Mouse (Mus musculus) ovary, adult 2 months (tissue): ENCODE results near the gene Vmn1r113. TPM values are rescaled to one million over a fixed set of nuclear protein-coding genes. Genes with fewer than 3 reads are reported as not detected.

ENCODE experiments used
- polyA plus RNA-seq: library from polyadenylated mRNA; depleted of rRNA; stranded (reverse); fragments of >200 nt; gene quantifications from 2 replicates; pipeline ENCODE4 v1.2.3, GENCODE M21; 2012; rRNA removed

Vmn1r113 gene
- polyA plus RNA-seq, result not detected in 2 replicates

DNA sequence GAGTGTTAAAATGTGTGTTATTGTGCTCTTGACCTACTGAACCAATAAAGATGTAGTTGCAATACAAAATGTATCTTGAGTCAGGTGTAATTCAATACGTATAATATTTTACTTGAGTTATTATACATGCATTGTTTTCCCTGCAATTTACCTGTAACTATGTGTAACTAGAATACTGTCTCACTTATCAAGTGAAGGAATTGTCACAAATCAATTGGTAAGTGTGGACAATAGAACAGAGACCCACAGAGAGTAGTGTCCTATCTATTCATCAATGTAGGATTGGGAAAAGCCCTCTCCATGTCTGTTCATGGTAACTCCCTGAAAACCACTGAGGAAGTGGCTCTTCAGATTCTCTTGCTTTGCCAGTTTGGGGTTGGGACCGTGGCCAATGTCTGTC is at the start of gene Vmn1r113:
Gene Vmn1r113, plus strand, starts transcription at position 301 of the 400 bp plus-strand sequence.

DNA sequence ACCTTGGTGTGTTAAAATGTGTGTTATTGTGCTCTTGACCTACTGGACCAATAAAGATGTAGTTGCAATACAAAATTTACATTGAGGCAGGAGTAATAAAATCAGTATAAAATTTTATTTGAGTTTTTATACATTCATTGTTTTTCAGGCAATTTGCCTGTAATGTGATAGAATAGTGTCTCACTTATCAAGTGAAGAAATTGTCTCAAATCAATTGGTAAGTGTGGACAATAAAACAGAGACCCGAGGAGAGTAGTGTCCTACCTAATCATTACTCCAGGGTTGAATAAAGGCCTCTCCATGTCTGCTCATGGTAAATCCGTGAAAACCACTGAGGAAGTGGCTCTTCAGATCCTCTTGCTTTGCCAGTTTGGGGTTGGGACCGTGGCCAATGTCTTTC is 16.2 kb upstream of the Vmn1r113 start, which contains the start of gene Vmn1r112:
Gene Vmn1r112, plus strand, starts transcription at position 301 of the 400 bp plus-strand sequence.

DNA sequence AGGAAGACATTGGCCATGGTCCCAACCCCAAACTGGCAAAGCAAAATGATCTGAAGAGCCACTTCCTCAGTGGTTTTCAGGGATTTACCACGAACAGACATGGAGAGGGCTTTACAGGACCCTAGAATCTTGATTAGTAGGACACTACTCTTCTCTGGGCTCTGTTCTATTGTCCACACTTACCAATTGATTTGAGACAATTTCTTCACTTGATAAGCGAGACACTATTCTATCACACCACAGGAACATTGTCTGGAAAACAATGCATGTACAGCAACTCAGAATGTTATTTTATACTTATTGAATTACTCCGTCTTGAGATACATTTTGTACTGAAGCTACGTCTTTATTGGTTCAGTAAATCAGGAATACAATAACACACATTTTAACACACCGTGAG is 25.0 kb downstream of the Vmn1r113 start, which contains the start of gene Vmn1r114:
Gene Vmn1r114, minus strand, starts transcription at position 101 of the 400 bp plus-strand sequence.

Other genes with a start within 250 kb of the Vmn1r113 start
- gene Gm5726, start 241.5 kb upstream of the Vmn1r113 start, polyA plus RNA-seq, result not detected in 2 replicates
- gene Gm4141, start 211.0 kb upstream of the Vmn1r113 start, polyA plus RNA-seq, result not detected in 2 replicates
- not detected in 2 replicates for gene Gm4513, start 188.3 kb upstream of the Vmn1r113 start, polyA plus RNA-seq
- not detected in 2 replicates for gene Vmn1r107, start 118.4 kb upstream of the Vmn1r113 start, polyA plus RNA-seq
- not detected in 2 replicates for gene Vmn1r111, start 84.1 kb upstream of the Vmn1r113 start, polyA plus RNA-seq
- 0.15 TPM in 1 of 2 replicates, not detected in the other for gene Gm10668, start 56.7 kb upstream of the Vmn1r113 start, polyA plus RNA-seq
- gene Vmn1r112, start 16.1 kb upstream of the Vmn1r113 start, polyA plus RNA-seq, result not detected in 2 replicates
- gene Vmn1r114, start 24.9 kb downstream of the Vmn1r113 start, polyA plus RNA-seq, result not detected in 2 replicates
- gene Vmn1r115, start 57.7 kb downstream of the Vmn1r113 start, polyA plus RNA-seq, result not detected in 2 replicates
- gene Vmn1r116, start 85.0 kb downstream of the Vmn1r113 start, polyA plus RNA-seq, result not detected in 2 replicates
- not detected in 2 replicates for gene Vmn1r117, start 96.8 kb downstream of the Vmn1r113 start, polyA plus RNA-seq
- not detected in 2 replicates for gene Vmn1r118, start 125.1 kb downstream of the Vmn1r113 start, polyA plus RNA-seq
- gene Vmn1r119, start 225.2 kb downstream of the Vmn1r113 start, polyA plus RNA-seq, result not detected in 2 replicates